Mouse (Mus musculus): ENCODE measurements at regions not wholly inside any gene's neighbourhood (a gene's known extent, or its start where the extent isn't known, plus 50 kb on each side); places are given as distances from the start of the nearest gene placed in this dataset.

DNA sequence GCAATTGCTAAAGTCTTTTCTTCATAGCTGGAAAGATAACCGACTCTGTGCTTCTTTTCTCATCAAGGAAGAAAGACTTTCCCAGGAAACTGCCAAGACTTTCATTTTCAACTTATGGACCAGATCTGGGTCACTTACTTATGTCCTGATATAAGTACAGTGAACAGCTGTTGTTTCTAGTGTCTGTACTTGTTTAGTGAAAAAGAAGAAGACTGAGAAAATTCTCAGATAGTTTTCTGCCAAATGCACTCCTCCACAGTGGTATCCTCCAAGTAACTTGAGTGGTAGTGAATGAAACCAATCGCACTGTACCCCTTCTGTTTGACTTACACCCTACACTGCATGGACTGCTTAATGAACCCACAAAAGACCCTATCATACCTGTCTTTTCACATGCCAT, 146.1 kb downstream of the Tmem161b start:
- TF ChIP-seq CTCF (IDR thresholded peaks at IDR 0.05; ENCODE audit: borderline replicate concordance, extremely low read depth, insufficient read depth, insufficient read length) (no peak), POLR2A (IDR thresholded peaks at IDR 0.05; ENCODE audit: borderline replicate concordance, extremely low read depth, insufficient read depth, insufficient read length, poor library complexity, severe bottlenecking) (no peak)

All from brain, embryonic 14.5 days (tissue).